Mouse (Mus musculus) cerebellum, postnatal 10 days (tissue): ENCODE measurements around the gene Zdhhc5.

Experiments
- DNase-seq, 2 experiments: peaks; one replicate each; pipeline ENCODE4 v3.0.0; 2021; ENCODE audit warnings: mixed read lengths in 2 of 2

Zdhhc5 gene

GRCm38 (mm10) chr2:84640833-84641232 is 74.1 kb downstream of the Zdhhc5 start:
- no peak for DNase-seq

- no peak for DNase-seq
Observed at GRCm38 (mm10) chr2:84638428-84639220, 76.4 kb downstream of the Zdhhc5 start.
